Mouse (Mus musculus): Measurements from ENCODE around the gene St6gal2.

Gene St6gal2

GRCm38 (mm10) chr17:55445250-55446184, at the start of gene St6gal2:
Gene St6gal2 (plus strand): TSS chr17:55445382.
- peak; percentile 70 for DNase-seq

- DNase-seq = no peak
These were observed 39.1 kb upstream of the St6gal2 start for GRCm38 (mm10) chr17:55406043-55406442.

GRCm38 (mm10) chr17:55416519-55416918, 28.7 kb upstream of the St6gal2 start:
- DNase-seq = no peak

GRCm38 (mm10) chr17:55446185-55446527, 974 bp downstream of the St6gal2 start:
- no peak for DNase-seq

GRCm38 (mm10) chr17:55446698-55447097, 1.5 kb downstream of the St6gal2 start:
- DNase-seq = no peak

GRCm38 (mm10) chr17:55450943-55451342, 5.8 kb downstream of the St6gal2 start:
- DNase-seq = no peak

GRCm38 (mm10) chr17:55454487-55454886, 9.3 kb downstream of the St6gal2 start:
- DNase-seq = no peak

GRCm38 (mm10) chr17:55460187-55460586, 15.0 kb downstream of the St6gal2 start:
- no peak for DNase-seq

GRCm38 (mm10) chr17:55467579-55467978, 22.4 kb downstream of the St6gal2 start:
- DNase-seq = no peak

GRCm38 (mm10) chr17:55468963-55469362, 23.8 kb downstream of the St6gal2 start:
- no peak for DNase-seq

GRCm38 (mm10) chr17:55475974-55476373, 30.8 kb downstream of the St6gal2 start:
- no peak for DNase-seq

- no peak for DNase-seq
These were observed 32.2 kb downstream of the St6gal2 start for GRCm38 (mm10) chr17:55477361-55477760.

- DNase-seq = no peak
These were observed 34.2 kb downstream of the St6gal2 start for GRCm38 (mm10) chr17:55479367-55479766.

GRCm38 (mm10) chr17:55484108-55484870, 39.1 kb downstream of the St6gal2 start:
- no peak for DNase-seq

- DNase-seq = no peak
These were observed 86.7 kb downstream of the St6gal2 start for GRCm38 (mm10) chr17:55531872-55532271.

GRCm38 (mm10) chr17:55548476-55548875, 103.3 kb downstream of the St6gal2 start:
- DNase-seq = no peak

- DNase-seq = no peak
These were observed 116.6 kb downstream of the St6gal2 start for GRCm38 (mm10) chr17:55561774-55562173.

Measured in right cerebral cortex, postnatal 4 days (tissue).